Mouse (Mus musculus) stomach, postnatal 0 days (tissue): ENCODE data around the gene Mfsd11.

Experiments
- CTCF ChIP-seq: IDR thresholded peaks from 2 replicates; pipeline ENCODE4 v1.5.1; 2016; ENCODE audit warnings: antibody characterized with exemption, low read depth, mild to moderate bottlenecking, moderate library complexity
- EP300 ChIP-seq: optimal IDR thresholded peaks from 2 replicates; pipeline ENCODE3; 2016; ENCODE audit warnings: antibody characterized with exemption

DNA sequence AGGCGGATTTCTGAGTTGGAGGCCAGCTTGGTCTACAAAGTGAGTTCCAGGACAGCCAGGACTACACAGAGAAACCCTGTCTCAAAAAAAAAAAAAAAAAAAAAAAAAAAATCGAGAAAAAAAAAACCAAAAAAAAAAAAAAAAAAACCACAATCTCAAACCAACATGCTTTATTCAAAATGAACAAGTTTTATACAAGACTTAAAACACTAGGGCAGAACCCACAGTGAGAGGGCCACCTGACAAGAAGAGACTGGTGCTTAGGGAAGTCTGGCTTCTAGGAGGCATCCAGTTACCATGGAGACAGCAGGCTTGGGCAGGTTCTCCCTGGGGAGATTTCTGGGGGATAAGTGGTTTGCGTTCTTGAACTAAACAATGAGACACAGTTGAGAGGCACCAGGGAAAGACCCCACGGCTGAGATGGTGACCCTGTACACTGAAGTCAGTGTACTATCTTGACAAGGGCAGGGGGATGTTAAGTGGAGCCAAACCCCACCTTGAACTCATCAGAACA is 20.0 kb upstream of the Mfsd11 start:
- TF ChIP-seq CTCF: no peak
- TF ChIP-seq EP300: no peak
